Mouse (Mus musculus) G1E-ER4 (cell line): ENCODE data around the gene Senp3. TPM values are rescaled to one million over a fixed set of nuclear protein-coding genes. Genes with fewer than 3 reads are reported as not detected.

Experiments
- GATA1 ChIP-seq: IDR thresholded peaks from one replicate; pipeline ENCODE4 v1.8.0; 2012; ENCODE audit warnings: low read length, inconsistent platforms
- polyA plus RNA-seq: library from polyadenylated mRNA; stranded (reverse); fragments of >175 nt; gene quantifications from 2 replicates; pipeline ENCODE4 v1.2.3, GENCODE M21; 2012

The Senp3 gene
- polyA plus RNA-seq, 1 experiment: 153 TPM

GRCm38 (mm10) chr11:69708614-69709265 lies 26.9 kb upstream of the Senp3 start:
- TF ChIP-seq GATA1: no peak

GRCm38 (mm10) chr11:69707873-69708381 lies 26.0 kb upstream of the Senp3 start:
- no peak for TF ChIP-seq GATA1

GRCm38 (mm10) chr11:69707480-69707847 lies 25.6 kb upstream of the Senp3 start:
- no peak for TF ChIP-seq GATA1

- no peak for TF ChIP-seq GATA1
Measured at GRCm38 (mm10) chr11:69706775-69707479, 25.0 kb upstream of the Senp3 start.

GRCm38 (mm10) chr11:69704613-69705010 lies 22.7 kb upstream of the Senp3 start:
- TF ChIP-seq GATA1: no peak

DNA sequence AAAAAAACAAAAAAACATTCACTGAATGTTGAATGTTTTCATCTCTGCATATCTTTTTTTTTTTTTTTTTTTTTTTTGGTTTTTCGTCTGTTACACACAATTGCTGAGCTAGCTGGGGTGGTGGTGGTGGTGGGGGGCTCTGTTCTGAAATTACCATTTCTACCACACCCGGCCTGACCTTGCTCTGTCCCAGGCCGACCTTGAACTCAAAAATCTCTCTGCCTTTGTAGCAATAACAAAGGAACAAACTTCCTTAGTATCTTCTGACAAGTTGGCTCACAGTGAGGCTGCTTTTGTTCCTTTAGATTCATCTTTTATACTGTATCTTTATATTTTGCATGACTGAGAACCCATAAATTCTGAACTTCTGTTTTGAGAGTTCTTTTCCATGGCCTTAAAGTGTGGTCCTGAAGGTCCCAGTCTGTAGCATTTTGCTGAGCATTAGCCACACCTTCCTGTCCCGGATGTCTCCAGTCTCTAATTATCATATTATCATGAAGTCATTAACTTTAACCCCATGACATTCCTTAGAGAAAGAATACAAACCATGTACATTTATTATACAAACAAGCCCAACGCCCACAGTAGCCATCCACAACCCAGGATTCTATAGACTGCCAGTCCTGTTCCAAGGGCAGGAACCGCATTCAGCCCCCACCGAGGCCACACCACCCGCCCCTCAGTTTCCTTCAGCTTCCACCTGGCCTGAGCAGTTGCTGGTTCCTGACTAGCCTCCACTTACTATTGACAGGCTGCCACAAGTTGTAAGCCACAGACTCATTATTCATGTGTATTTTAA lies 22.1 kb upstream of the Senp3 start:
- TF ChIP-seq GATA1: no peak

- no peak for TF ChIP-seq GATA1
Measured at GRCm38 (mm10) chr11:69699595-69699994, 17.7 kb upstream of the Senp3 start.

DNA sequence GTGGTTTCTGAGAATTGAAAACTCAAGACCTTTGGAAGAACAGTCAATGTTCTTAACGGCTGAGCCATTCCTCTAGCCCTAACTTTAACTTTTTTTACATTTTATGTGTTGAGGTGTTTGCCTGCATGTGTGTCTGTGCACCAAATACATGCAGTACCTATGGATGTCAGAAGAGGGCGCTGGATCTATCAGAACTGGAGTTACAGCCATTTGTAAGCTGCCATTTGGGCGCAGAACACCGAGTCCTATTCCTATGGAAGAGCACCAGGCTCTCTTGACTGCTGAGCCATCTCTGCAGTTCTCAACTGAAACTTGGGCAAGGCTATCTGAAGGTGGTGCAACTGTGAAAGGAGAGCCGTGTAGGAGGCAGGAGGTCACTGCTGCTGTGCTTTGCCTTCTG lies 16.7 kb upstream of the Senp3 start:
- no peak for TF ChIP-seq GATA1

DNA sequence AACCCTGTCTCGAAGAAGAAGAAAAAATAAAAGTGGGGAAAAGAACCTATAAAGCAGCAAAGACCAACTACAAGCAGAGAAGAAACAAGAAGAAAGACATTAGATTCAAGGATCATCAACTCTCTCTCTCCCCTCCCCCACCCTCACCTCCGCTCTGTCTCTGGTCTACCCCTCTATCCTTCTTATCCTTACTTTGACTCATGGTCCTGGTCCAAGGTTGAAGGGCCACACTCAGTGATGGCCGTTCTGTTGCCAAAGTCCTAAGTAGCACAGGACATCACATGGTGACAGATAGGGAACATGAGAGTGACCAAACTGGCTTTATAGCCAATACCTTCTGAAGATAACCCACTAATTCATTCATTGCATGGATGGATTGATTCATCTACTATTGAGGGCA lies 15.5 kb upstream of the Senp3 start:
- no peak for TF ChIP-seq GATA1

DNA sequence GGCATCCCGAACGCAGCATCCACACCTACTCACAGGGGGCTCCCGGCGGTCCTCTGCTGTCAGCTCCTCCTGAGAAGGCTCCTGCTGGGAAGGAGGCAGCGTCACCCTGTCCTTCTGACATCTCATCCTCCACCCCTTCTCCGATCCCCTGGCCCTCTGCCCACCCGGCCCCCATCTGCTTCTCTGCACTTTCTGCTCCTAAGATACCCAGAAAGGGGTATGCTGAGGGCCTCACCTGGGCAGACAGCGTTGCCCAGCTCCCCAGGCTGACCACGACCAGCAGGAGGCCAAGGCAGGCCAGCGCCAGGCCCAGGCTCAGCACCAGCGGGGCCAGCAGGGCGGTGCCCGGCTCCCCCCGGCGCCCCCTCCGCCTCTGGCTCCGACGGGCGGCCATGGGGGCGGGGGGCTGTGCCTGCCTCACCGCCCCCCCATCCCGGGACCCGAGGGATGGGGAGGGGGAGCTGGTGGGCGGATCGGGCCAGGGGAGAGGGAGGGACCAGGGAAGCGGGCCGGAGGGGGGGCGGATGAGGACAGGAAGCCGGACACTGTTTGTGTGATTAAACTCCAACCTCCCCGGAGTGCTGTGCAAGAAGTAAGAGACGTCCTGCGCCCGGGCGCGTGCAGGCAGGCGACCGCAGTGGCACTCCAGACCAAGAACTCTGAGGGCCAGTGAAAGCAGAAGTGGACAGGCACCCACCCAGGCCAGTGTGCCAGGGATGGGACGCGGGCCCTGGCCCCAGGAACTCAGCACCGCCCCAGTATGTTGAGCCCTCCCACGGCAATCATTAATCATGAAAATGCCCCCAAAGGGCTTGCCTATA lies 13.7 kb upstream of the Senp3 start, which contains the start of the genes Tnfsf12 and Tnfsfm13:
Gene Tnfsf12 (minus strand): TSS at position 489 of the 821 bp plus-strand sequence.
Gene Tnfsfm13 (minus strand): TSS at position 738 of the 821 bp plus-strand sequence.
- TF ChIP-seq GATA1: no peak

- TF ChIP-seq GATA1: no peak
Measured at GRCm38 (mm10) chr11:69695046-69695360, 13.1 kb upstream of the Senp3 start.

- TF ChIP-seq GATA1: no peak
Measured at GRCm38 (mm10) chr11:69693421-69693965, 11.6 kb upstream of the Senp3 start.

DNA sequence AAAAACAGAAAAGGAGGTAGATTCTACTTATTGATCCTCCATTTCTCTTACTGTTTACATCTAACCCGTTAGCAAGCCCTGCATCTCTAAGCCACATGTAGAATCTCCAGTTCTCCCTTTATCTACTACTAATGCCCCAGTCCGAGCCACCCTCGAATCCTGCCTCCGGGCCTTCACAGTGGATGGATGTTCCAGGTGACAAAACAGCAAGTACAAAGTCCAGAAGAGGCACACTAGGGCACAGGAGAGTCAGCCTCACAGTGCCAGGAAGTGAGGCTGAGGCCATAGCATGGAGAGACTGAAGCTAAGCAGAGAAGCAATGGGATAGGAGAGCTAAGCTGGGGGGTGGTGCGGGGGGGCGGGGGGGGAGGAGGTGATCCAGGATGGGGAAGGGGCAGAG lies 11.0 kb upstream of the Senp3 start:
- no peak for TF ChIP-seq GATA1

DNA sequence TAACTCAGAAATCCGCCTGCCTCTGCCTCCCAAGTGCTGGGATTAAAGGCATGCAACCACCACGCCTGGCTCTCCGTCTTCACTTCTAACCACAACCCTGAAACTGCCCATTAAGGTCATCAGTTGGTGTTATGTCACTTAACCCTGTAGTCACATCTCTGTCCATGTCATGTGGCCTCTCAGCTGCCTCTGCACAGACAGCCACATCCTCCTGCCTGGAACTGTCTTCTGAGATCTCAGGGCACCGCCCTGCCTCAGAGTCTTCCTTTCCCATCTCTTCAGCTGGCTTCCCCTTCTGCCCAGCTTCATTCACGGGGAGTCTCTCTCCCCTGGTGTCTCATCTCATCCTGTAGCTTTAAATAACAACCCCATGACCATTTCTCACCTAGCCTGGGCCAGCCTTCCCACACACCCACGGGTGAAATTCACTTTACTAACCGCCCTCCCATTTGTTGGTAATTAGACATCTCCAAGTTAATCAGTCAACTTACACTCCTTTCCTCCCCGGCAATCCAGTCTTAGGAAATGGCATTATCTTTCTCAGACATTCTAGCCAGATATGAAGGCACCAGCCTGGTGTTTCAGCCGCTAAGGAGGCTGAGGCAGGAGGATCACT lies 10.4 kb upstream of the Senp3 start:
- no peak for TF ChIP-seq GATA1

DNA sequence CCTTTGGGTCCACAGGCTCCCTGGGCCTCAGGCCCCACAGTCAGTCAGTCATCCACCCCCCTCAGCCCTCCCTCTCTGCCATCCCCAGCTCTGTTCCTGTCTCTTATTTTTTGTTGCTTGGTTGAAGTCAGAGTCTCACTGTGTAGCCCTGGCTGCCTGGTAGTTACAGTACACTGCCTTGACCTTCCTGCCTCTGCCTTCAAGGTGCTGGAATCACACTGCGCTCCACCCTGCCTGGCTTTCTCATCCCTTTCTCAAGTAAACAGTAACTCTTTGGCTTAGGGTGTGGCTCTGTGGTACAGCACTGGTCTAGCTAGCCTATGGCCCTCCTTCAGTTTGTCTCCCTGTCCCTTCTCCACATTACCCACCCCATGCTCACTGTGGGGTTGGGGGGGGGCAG lies 8.0 kb upstream of the Senp3 start:
- no peak for TF ChIP-seq GATA1
